Mouse (Mus musculus) hindbrain, embryonic 16.5 days (tissue): ENCODE measurements around the gene Ms4a4c. TPM values are rescaled to one million over a fixed set of nuclear protein-coding genes. Genes with fewer than 3 reads are reported as not detected.
"Not testable (repeated sequence)": the region's sequence is repeated elsewhere in the genome, so short reads cannot be mapped to it uniquely, and the experiment has no call there.

Experiments used
- ATAC-seq: fragments of 200-750 bp; cut with Nextera tagmentation; 2 replicates; pipeline ENCODE4 v1.8.0; 2017; ENCODE audit warnings: moderate TSS enrichment, moderate library complexity
- H3K27ac ChIP-seq: fragments of 300-500 bp; sonication (generic); 2 replicates; pipeline ENCODE4 v1.5.1; 2014; ENCODE audit warnings: low read depth, mild to moderate bottlenecking, control low read depth, low read length, moderate library complexity
- H3K27me3 ChIP-seq: fragments of 300-500 bp; sonication (generic); replicated peaks from 2 replicates; pipeline ENCODE4 v1.6.1; 2014; ENCODE audit warnings: low read length; ENCODE audit not compliant: control insufficient read depth, insufficient read depth
- H3K36me3 ChIP-seq: fragments of 300-500 bp; sonication (generic); 2 replicates; pipeline ENCODE4 v1.6.1; 2014; ENCODE audit warnings: mild to moderate bottlenecking, low read length, moderate library complexity, mixed read lengths; ENCODE audit not compliant: control insufficient read depth, insufficient read depth
- H3K4me1 ChIP-seq: fragments of 300-500 bp; sonication (generic); 2 replicates; pipeline ENCODE4 v1.6.1; 2014; ENCODE audit warnings: low read depth, low read length; ENCODE audit not compliant: control insufficient read depth, insufficient read depth
- H3K4me2 ChIP-seq: fragments of 300-500 bp; sonication (generic); 2 replicates; pipeline ENCODE4 v1.6.1; 2014; ENCODE audit warnings: mild to moderate bottlenecking, low read length, control low read depth, moderate library complexity
- H3K4me3 ChIP-seq: fragments of 300-500 bp; sonication (generic); 2 replicates; pipeline ENCODE4 v1.5.1; 2014; ENCODE audit warnings: mild to moderate bottlenecking, low read length, control low read depth, moderate library complexity
- H3K9ac ChIP-seq: fragments of 300-500 bp; sonication (generic); 2 replicates; pipeline ENCODE4 v1.6.1; 2014; ENCODE audit warnings: low read depth, mild to moderate bottlenecking, control low read depth, low read length, moderate library complexity
- H3K9me3 ChIP-seq: fragments of 300-500 bp; sonication (generic); 2 replicates; pipeline ENCODE4 v1.6.1; 2014; ENCODE audit warnings: mild to moderate bottlenecking, low read length, moderate library complexity; ENCODE audit not compliant: control insufficient read depth
- WGBS: fragments of 180-500 bp; shearing (Covaris S2); extraction: QIAGEN DNeasy Blood & Tissue Kit; methylation state at CpG from one replicate; pipeline ENCODE4 v1.1.7; 2014; 5-methylcytosine and 5-hydroxymethylcytosine counted together
- polyA plus RNA-seq: library from polyadenylated mRNA; unstranded; fragments of >200 nt; fragmentation: Nextera tagmentation; extraction: Ambion mirVana; gene quantifications from 2 replicates; pipeline ENCODE4 v1.2.1, GENCODE M21; 2015

The Ms4a4c gene
- polyA plus RNA-seq, 1 experiment from 2014 or later = 0.53 TPM

DNA sequence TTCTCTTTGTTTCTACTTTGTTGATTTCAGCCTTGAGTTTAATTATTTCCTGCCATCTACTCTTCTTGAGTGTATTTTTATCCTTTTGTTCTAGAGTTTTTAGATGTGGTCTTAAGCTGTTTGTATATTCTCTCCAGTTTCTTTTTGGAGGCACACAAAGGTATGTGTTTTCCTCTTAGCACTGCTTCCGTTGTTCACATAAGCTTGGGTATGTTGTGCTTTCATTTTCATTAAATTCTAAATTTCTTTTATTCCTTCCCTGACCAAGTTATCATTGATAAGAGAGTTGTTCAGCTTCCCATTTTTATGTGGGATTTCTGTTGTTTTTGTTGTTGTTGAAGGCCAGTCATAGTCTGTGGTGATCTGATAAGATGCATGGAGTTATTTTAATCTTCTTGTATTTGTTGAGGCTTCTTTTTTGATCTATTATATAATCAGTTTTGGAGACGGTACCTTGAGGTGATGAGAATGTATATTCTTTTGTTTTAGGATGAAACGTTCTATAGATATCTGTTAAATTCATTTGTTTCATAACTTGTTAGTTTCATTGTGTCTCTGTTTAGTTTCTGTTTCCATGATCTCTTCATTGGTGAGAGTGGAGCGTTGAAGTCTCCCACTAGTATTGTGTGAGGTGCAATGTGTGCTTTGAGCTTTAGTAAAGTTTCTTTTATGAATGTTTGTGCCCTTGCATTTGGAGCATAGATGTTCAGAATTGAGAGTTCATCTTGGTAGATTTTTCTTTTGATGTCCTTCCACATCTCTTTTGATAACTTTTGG is 30.7 kb downstream of the Ms4a4c start:
- no peaks in the 10 kb centered on the region for H3K27me3 ChIP-seq
- WGBS = 89% methylated on average over 4 of the region's 4 CpGs
- no peaks in the 10 kb centered on the region for H3K36me3 ChIP-seq
- H3K27ac ChIP-seq = no peak overlapping the region
- H3K4me2 ChIP-seq = no peak overlapping the region
- ATAC-seq = no peak
- H3K9me3 ChIP-seq = no peaks in the 10 kb centered on the region
- H3K4me3 ChIP-seq = no peak overlapping the region
- H3K4me1 ChIP-seq = no peaks in the 10 kb centered on the region
- no peak overlapping the region for H3K9ac ChIP-seq

DNA sequence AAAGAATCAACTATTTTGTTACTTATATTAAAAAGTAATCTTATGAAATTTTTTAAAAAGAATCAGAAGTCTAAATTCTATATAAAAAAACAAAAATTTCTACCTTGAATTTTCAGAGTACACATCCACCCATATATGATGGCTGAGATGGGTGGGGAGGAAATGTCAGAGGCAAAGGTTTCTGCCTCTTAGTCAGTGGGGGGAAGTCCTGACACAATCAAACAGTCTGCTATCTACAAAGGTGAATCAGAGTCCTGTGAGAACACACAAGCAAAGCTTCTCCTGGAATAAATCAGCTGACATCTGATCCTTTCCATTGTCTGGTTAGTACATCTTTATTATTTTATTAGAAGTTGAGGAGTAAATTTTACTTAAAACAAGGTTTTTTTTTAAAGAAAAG is 38.8 kb downstream of the Ms4a4c start, which contains the start of gene Ms4a4b:
Gene Ms4a4b, plus strand, starts transcription at position 216 of the 400 bp plus-strand sequence.
- Histone ChIP-seq H3K9me3 (no peaks in the 10 kb centered on the region), H3K27me3 (no peaks in the 10 kb centered on the region), H3K9ac (no peak within 1 kb of the TSS), H3K36me3 (no peaks in the 10 kb centered on the region), H3K27ac (no peak within 1 kb of the TSS), H3K4me1 (no peaks in the 10 kb centered on the region), H3K4me2 (no peak within 1 kb of the TSS), H3K4me3 (no peak within 1 kb of the TSS)
- ATAC-seq = no peak

DNA sequence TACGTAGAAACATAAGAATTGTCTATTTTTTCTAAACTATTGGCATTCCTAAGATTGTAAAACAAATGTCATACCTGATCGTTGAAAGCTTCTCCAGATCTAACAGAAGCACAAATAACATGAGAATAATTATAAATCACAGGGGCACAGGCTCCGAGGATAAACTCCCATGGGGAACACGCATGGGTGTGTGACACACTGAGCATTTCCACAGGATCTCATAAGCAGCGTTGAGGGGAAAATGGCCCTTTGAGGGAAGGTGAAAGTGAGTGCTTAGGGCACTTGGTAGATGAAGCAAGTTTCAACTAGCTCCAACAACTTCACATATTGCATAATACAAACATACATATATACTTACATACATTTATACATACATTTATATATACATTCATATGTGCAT is 39.4 kb downstream of the Ms4a4c start:
- Histone ChIP-seq H3K9me3 (no peaks in the 10 kb centered on the region), H3K36me3 (no peaks in the 10 kb centered on the region), H3K27ac (no peak overlapping the region), H3K9ac (no peak overlapping the region), H3K4me1 (no peaks in the 10 kb centered on the region), H3K27me3 (no peaks in the 10 kb centered on the region), H3K4me3 (no peak overlapping the region), H3K4me2 (no peak overlapping the region)
- WGBS = 91% methylated on average over 5 of the region's 5 CpGs
- ATAC-seq = no peak

DNA sequence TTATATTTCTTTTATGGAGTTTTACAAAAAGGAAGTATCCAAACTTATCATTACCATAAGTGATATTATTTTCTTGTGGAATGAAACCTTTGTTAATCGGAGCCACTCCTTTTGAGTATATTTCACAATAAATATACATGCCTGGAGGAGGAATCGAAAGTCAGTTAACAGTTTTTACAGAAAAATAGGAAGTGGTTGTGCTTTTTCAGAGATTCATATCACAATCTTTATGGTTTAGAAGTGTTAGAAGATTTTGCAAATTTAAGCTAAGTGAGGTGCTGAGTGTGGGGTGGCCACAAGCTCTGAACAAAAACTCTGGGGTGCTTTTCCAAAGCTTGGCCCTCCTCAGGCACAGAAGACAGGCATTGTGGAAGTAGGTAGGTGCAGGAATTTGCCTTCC is 42.7 kb downstream of the Ms4a4c start:
- Histone ChIP-seq H3K4me2 (no peak overlapping the region), H3K4me1 (no peaks in the 10 kb centered on the region), H3K4me3 (no peak overlapping the region), H3K27ac (no peak overlapping the region), H3K36me3 (no peaks in the 10 kb centered on the region), H3K9ac (no peak overlapping the region), H3K9me3 (no peaks in the 10 kb centered on the region), H3K27me3 (no peaks in the 10 kb centered on the region)
- WGBS = 91% methylated on average over 2 of the region's 2 CpGs
- ATAC-seq = no peak

DNA sequence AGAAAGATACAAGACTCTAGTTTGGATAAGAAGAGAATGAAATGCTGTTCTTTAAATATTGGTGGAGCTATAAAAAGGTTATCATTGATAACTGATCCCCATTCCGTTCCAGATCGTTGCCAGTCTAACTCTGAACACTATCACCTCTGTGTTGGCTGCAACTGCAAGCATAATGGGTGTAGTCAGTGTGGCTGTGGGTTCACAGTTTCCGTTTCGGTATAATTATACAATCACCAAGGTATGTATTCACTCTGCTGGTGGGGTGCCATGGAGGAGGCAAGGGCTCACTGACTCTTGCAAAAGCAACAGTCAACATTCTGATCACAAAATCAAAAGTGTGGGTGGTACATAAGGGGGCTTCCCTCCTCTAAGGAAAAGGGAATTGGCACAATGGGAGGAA is 54.5 kb downstream of the Ms4a4c start:
- H3K9ac ChIP-seq, H3K4me2 ChIP-seq, H3K9me3 ChIP-seq, H3K4me1 ChIP-seq, H3K27ac ChIP-seq, H3K36me3 ChIP-seq, H3K4me3 ChIP-seq, ATAC-seq, H3K27me3 ChIP-seq: not testable (repeated sequence)
- WGBS = 77% methylated on average over 2 of the region's 4 CpGs

DNA sequence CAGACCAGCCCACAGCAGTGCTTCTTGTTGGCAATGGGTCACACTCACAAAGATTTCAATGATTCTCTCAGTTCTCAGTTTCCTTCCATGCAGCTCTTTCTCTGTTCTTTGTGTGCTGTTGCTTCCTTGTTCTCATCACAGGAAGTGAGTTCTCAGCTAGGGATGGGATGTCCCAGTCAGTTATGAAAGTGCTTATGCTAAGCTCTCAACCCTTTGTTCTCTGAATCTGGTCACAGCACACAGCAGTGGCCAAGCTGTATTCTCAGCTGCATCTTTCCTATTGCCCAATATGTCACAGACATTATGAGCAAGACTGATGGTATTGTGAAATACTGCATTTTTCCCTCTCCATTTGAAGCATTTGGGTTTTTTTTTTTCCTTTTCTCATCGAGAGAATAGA is 60.2 kb downstream of the Ms4a4c start:
- H3K4me2 ChIP-seq, H3K4me3 ChIP-seq, H3K27ac ChIP-seq, H3K9ac ChIP-seq, H3K4me1 ChIP-seq, ATAC-seq, H3K27me3 ChIP-seq, H3K9me3 ChIP-seq, H3K36me3 ChIP-seq: not testable (repeated sequence)
- WGBS = 60% methylated on average over 1 of the region's 1 CpGs

DNA sequence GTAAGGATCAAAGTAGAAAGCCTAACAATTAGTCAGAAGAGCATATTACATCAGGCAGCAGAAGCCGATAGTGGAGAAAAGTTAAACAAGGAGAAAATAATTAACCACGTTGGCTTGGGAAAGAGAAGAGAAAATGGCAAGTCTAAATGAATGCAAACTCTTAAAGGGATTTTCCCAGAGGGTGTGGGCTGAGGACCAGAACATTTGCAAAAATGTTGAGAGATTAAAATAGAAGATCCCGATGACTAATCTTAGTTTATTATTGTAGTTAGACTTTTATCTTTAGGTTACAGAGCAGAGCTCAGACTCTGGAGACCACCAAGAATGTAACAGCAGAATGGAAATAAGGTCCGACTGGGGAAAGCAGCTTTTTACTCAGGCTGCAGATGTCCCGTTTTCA is 61.9 kb downstream of the Ms4a4c start:
- Histone ChIP-seq H3K9me3 (no peaks in the 10 kb centered on the region), H3K4me1 (no peaks in the 10 kb centered on the region), H3K27ac (no peak overlapping the region), H3K9ac (no peak overlapping the region), H3K36me3 (no peaks in the 10 kb centered on the region), H3K27me3 (no peaks in the 10 kb centered on the region), H3K4me3 (no peak overlapping the region), H3K4me2 (no peak overlapping the region)
- ATAC-seq = no peak
- 82% methylated on average over 5 of the region's 5 CpGs for WGBS

DNA sequence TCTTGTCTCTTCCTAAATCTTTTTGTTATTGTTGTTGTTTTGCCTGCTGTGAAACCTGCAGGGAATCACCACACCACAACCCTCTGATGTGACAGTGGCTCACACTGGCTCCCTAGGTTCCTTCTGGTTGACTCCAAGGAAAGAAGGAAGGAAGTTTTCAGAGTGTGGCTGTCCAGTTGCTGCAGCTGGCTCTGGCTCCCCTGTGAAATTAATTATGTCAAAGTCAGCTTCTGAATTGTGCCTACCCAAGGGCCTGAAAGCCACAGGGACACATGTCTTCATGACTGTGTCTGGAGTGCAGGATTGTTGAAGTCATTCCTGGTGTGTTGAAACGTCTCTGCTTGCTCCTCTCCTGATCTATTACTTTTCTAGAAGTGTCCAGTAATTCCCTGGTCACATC is 63.8 kb downstream of the Ms4a4c start:
- 55% methylated on average over 1 of the region's 1 CpGs for WGBS
- H3K27me3 ChIP-seq, H3K4me3 ChIP-seq, H3K4me1 ChIP-seq, ATAC-seq, H3K27ac ChIP-seq, H3K9ac ChIP-seq, H3K4me2 ChIP-seq, H3K36me3 ChIP-seq, H3K9me3 ChIP-seq: not testable (repeated sequence)

DNA sequence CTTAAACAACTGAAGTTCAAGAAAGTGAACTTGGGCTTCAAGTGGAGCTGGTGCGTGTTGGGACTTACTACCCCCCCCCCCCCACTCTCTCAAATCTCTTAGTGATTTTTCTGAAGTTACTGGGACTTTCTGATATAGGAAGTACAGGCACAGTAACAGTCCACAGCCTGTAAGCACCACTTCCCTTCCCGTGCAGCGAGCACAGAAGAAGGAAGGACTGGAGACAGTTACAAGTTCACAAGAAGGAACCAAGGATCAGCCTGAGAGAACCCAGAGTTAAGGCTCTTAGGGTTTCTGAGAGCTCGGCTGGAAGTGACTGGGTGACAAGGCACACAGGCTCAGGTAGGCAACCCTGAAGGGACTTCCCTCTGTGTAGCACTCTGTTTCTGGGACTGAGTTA is 64.6 kb downstream of the Ms4a4c start, which contains the start of gene Ms4a6c:
Gene Ms4a6c, plus strand, starts transcription at position 152 of the 400 bp plus-strand sequence.
- H3K27me3 ChIP-seq, H3K4me3 ChIP-seq, H3K9ac ChIP-seq, H3K9me3 ChIP-seq, H3K36me3 ChIP-seq, H3K4me2 ChIP-seq, ATAC-seq, H3K27ac ChIP-seq, H3K4me1 ChIP-seq: not testable (repeated sequence)
- 88% methylated on average over 4 of the region's 4 CpGs for WGBS
